Mouse (Mus musculus) thymus, postnatal 10 days (tissue): ENCODE measurements at regions not wholly inside any gene's neighbourhood (a gene's known extent, or its start where the extent isn't known, plus 50 kb on each side); places are given as distances from the start of the nearest gene placed in this dataset.
A peak's percentile ranks its signal among the peaks of the same experiment; 100 is the strongest.

Experiments
- DNase-seq, 2 experiments: peaks; one replicate each; pipeline ENCODE4 v3.0.0; 2021; ENCODE audit warnings: low spot score in 2 of 2

- no peak for DNase-seq
Observed at GRCm38 (mm10) chr5:100246709-100247108, 87.1 kb upstream of the Tmem150c start.

- DNase-seq: no peak
Observed at GRCm38 (mm10) chr5:100244811-100245210, 85.2 kb upstream of the Tmem150c start.

GRCm38 (mm10) chr5:100240876-100241275 is 81.3 kb upstream of the Tmem150c start:
- peak; percentile 10 to 53 for DNase-seq

- no peak for DNase-seq
Observed at GRCm38 (mm10) chr5:100239632-100240031, 80.0 kb upstream of the Tmem150c start.

- no peak for DNase-seq
Observed at GRCm38 (mm10) chr5:100238287-100239036, 78.9 kb upstream of the Tmem150c start.

GRCm38 (mm10) chr5:100237674-100238278 is 78.2 kb upstream of the Tmem150c start:
- DNase-seq: no peak

GRCm38 (mm10) chr5:100236277-100236676 is 76.7 kb upstream of the Tmem150c start:
- no peak for DNase-seq

- DNase-seq: no peak
Observed at GRCm38 (mm10) chr5:100232076-100232475, 72.5 kb upstream of the Tmem150c start.

- DNase-seq: no peak
Observed at GRCm38 (mm10) chr5:100231574-100231973, 72.0 kb upstream of the Tmem150c start.

GRCm38 (mm10) chr5:100230038-100230437 is 70.4 kb upstream of the Tmem150c start:
- DNase-seq: no peak

- no peak for DNase-seq
Observed at GRCm38 (mm10) chr5:100227888-100228287, 68.3 kb upstream of the Tmem150c start.

- DNase-seq: no peak
Observed at GRCm38 (mm10) chr5:100226571-100227235, 67.1 kb upstream of the Tmem150c start.

- no peak for DNase-seq
Observed at GRCm38 (mm10) chr5:100225491-100225890, 65.9 kb upstream of the Tmem150c start.

- no peak for DNase-seq
Observed at GRCm38 (mm10) chr5:100224773-100225363, 65.3 kb upstream of the Tmem150c start.

GRCm38 (mm10) chr5:100221005-100221583 is 61.5 kb upstream of the Tmem150c start:
- no peak for DNase-seq

GRCm38 (mm10) chr5:100220320-100220719 is 60.7 kb upstream of the Tmem150c start:
- DNase-seq: no peak

- no peak for DNase-seq
Observed at GRCm38 (mm10) chr5:100218256-100218851, 58.7 kb upstream of the Tmem150c start.

GRCm38 (mm10) chr5:100217178-100218035 is 57.8 kb upstream of the Tmem150c start:
- DNase-seq: no peak

GRCm38 (mm10) chr5:100213901-100214300 is 54.3 kb upstream of the Tmem150c start:
- no peak for DNase-seq

GRCm38 (mm10) chr5:100210708-100211107 is 51.1 kb upstream of the Tmem150c start:
- no peak for DNase-seq
